Comparison of ENCODE assay signal across 18 mouse cellular contexts in the genomic region with DNA sequence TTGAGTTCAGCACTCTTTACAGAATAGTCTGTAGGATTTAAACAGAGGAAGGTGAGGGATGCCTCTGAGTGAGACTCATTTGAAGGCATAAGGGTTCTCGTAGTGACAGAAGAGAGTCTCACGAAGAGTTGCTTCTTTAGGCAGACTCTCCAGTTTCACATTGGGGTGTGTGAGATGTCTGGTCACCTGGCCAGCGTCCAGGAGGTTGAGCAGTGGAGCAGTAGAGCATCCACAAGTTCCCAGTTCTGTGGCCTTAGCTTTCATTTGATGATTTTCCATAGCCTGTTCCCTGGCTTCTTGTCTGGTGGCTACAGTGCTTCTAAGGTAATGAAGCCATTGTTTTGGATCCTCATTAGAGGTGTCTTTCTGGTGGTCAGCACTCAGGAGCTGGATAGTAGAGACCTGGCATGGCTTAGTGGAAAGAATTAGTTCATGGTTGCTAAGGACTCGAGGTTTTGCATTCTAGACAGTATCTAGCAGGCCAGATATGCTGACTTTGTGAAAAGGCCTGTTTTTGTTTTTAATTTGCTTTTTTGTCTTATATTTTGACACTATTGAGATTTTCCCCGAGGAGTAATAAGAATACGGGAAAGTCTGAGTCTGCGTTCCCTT. TPM values are rescaled to one million over a fixed set of nuclear protein-coding genes. Genes with fewer than 3 reads are reported as not detected.
DNase-seq lines count a peak whose midpoint lies in the region; ATAC-seq lines count a peak whose summit lies in the region.
"Had no signal": no experiment of that assay in that cellular context is flagged by ENCODE, and none has a peak within 500 bp of the region (broad histone marks: within the 10 kb centered on the region; RNA-seq: fewer than 3 reads in every experiment).

No protein-coding gene starts in this region.

- no peaks in the 10 kb centered on the region for H3K27me3 ChIP-seq in heart, embryonic 11.5 days (ENCODE audit: control insufficient read depth, insufficient read depth, low read length)
- H3K27me3 ChIP-seq: midbrain, embryonic 12.5 days had no signal

- H3K4me2 ChIP-seq in heart, embryonic 11.5 days, result no peak overlapping the region
- H3K4me2 ChIP-seq: hindbrain, embryonic 14.5 days; midbrain, embryonic 12.5 days had no signal

- intact Hi-C loops in heart, postnatal 10 days (cut with DNase I), result no loop called here

- 84% methylated on average over 7 of the region's 7 CpGs for WGBS in heart, embryonic 11.5 days (ENCODE audit: insufficient replicate concordance)

- ATAC-seq in heart, embryonic 11.5 days (replicated peaks; ENCODE audit: insufficient number of reproducible peaks, low FRiP score, low TSS enrichment), result no peak
- ATAC-seq: intestine, postnatal 0 days had no signal

- peaks cover 2% of the 10 kb centered on the region; the same call in 1 of the 2 replicates for H3K36me3 ChIP-seq in heart, embryonic 11.5 days (ENCODE audit: control insufficient read depth, insufficient read depth, low read length)
- H3K36me3 ChIP-seq: midbrain, embryonic 12.5 days had no signal

- no peak overlapping the region for H3K9ac ChIP-seq in heart, embryonic 11.5 days (ENCODE audit: low read depth, low read length)
- H3K9ac ChIP-seq: hindbrain, embryonic 14.5 days; liver, embryonic 14.5 days; midbrain, embryonic 12.5 days had no signal

- no peak overlapping the region for H3K4me3 ChIP-seq in heart, embryonic 11.5 days (ENCODE audit: low read depth, low read length)
- H3K4me3 ChIP-seq: heart, adult 2 months; midbrain, embryonic 12.5 days had no signal

- DNase-seq in heart, adult 11 months, result peak; percentile 86
- DNase-seq in lung, postnatal 10 days, result peak; percentile 26
- no peak for DNase-seq in lung, postnatal 14 days
- DNase-seq in induced T-regulatory cell, adult 2 months (ENCODE audit: low read depth), result peak; percentile 24
- no peak for DNase-seq in spleen, postnatal 36 days (ENCODE audit: low spot score in 2 of 2)
- DNase-seq in heart, postnatal 10 days, result no peak
- DNase-seq: adrenal gland, postnatal 36 days; layer of hippocampus, adult 9-11 months; right cerebral cortex, postnatal 14 days; thymus, postnatal 36 days had no signal

- H3K4me1 ChIP-seq in heart, embryonic 11.5 days (ENCODE audit: control insufficient read depth, insufficient read depth, low read length), result peaks cover 14% of the 10 kb centered on the region; the same call in 1 of the 2 replicates

- no peak overlapping the region for H3K27ac ChIP-seq in heart, embryonic 11.5 days (ENCODE audit: low read depth, low read length)
- H3K27ac ChIP-seq: heart, adult 2 months; hindbrain, embryonic 14.5 days; liver, embryonic 14.5 days; midbrain, embryonic 12.5 days had no signal

- H3K9me3 ChIP-seq in heart, embryonic 11.5 days (replicated peaks; ENCODE audit: control insufficient read depth, low read length), result no peaks in the 10 kb centered on the region
- H3K9me3 ChIP-seq: midbrain, embryonic 12.5 days had no signal

RNA-seq across cellular contexts. Expression of gene Zfp750, which starts 33.8 kb away (rescaled TPM):
- 0.19 TPM in 1 of 2 replicates, not detected in the other for polyA plus RNA-seq in heart, embryonic 11.5 days (2014; fragmentation: Nextera tagmentation; extraction: Ambion mirVana)
- total RNA-seq in heart, postnatal 10 days (2021), result under 1 TPM in 1 of 2 experiments, not detected in 1; 0.07 TPM
- total RNA-seq: heart, postnatal 14 days; left cerebral cortex, postnatal 14 days had no signal

Comparison
In these comparisons a context has a peak if more than half of its experiments do, and no peak if none do; other contexts are left out.
1. DNase-seq: peak in heart, adult 11 months (single experiment), lung, postnatal 10 days (single experiment) and induced T-regulatory cell, adult 2 months (single experiment); none in lung, postnatal 14 days (single experiment), spleen, postnatal 36 days (0 of 2) and heart, postnatal 10 days (0 of 2).